Mouse (Mus musculus) lung, adult 2 months (tissue): ENCODE data around the gene Zdhhc21.

Source experiments
- CTCF ChIP-seq: fragments of 200-500 bp; IDR thresholded peaks from 2 replicates; pipeline ENCODE4 v1.5.1; 2011; ENCODE audit warnings: mild to moderate bottlenecking, low read length, control low read depth; ENCODE audit not compliant: insufficient read depth
- POLR2A ChIP-seq: fragments of 200-500 bp; IDR thresholded peaks from 2 replicates; pipeline ENCODE4 v1.6.1; 2011; ENCODE audit warnings: low read depth, mild to moderate bottlenecking, control low read depth, low read length, borderline replicate concordance; ENCODE audit errors: extremely low read depth

DNA sequence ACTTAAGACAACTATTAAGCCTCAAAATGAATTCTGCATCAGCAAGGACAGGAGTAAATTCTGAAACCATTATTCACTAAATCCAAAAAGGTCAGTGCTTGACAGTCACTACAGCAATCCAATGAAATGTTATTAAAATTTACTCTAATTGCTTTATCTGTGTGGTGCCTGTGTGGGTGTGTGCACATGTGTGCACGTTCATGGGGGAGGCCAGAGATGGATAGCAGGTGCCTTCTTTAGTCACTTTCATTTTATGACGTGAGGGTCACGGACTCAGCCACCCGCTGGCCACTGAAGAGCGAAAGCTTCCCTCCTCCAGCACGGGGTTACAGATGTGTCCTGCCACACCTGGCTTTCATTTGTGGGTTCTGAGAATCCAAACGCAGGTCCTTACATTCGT is 43.4 kb downstream of the Zdhhc21 start:
- TF ChIP-seq POLR2A (no peak), CTCF (no peak)
